Comparison of ENCODE assay signal across 8 mouse cellular contexts in genomic region chr7:45126844-45127699, GRCm38 (mm10). TPM values are rescaled to one million over a fixed set of nuclear protein-coding genes. Genes with fewer than 3 reads are reported as not detected.
DNase-seq lines count a peak whose midpoint lies in the region; ATAC-seq and TF ChIP-seq lines count a peak whose summit lies in the region.

No protein-coding gene starts in this region.

- no peak for ATAC-seq in liver, embryonic 12.5 days

- 54% methylated on average over 21 of the region's 21 CpGs for WGBS in forebrain, embryonic 10.5 days
- WGBS in liver, embryonic 12.5 days (ENCODE audit: insufficient replicate concordance), result 12% methylated on average over 21 of the region's 21 CpGs

- H3K4me2 ChIP-seq in liver, embryonic 12.5 days, result peak overlapping the region; percentile 90

- peak overlapping the region; percentile 99 for H3ac ChIP-seq in C2C12 (ENCODE audit: control insufficient read depth, insufficient read length, low read depth)

- peaks cover 54% of the 10 kb centered on the region for H3K36me3 ChIP-seq in C2C12 (ENCODE audit: control insufficient read depth, insufficient read depth)
- H3K36me3 ChIP-seq in forebrain, embryonic 10.5 days (replicated peaks), result peaks cover 45% of the 10 kb centered on the region
- peaks cover 43% of the 10 kb centered on the region for H3K36me3 ChIP-seq in liver, embryonic 12.5 days

- H3K9me3 ChIP-seq in forebrain, embryonic 10.5 days, result no peaks in the 10 kb centered on the region
- no peaks in the 10 kb centered on the region for H3K9me3 ChIP-seq in liver, embryonic 12.5 days (replicated peaks)

- peaks cover 48% of the 10 kb centered on the region for H3K79me3 ChIP-seq in C2C12 (ENCODE audit: low read depth)

- H3K27me3 ChIP-seq in C2C12 (ENCODE audit: control insufficient read depth, insufficient read depth, insufficient read length), result no peaks in the 10 kb centered on the region
- H3K27me3 ChIP-seq in forebrain, embryonic 10.5 days (ENCODE audit: poor library complexity, severe bottlenecking), result 0 out of 2 replicates have a peak, but pooled peaks cover 4% of the 10 kb centered on the region
- H3K27me3 ChIP-seq in liver, embryonic 12.5 days (replicated peaks), result no peaks in the 10 kb centered on the region

- H3K9ac ChIP-seq in liver, embryonic 12.5 days, result peak overlapping the region; percentile 98

- H3K4me1 ChIP-seq in forebrain, embryonic 10.5 days, result peaks cover 59% of the 10 kb centered on the region
- peaks cover 63% of the 10 kb centered on the region for H3K4me1 ChIP-seq in liver, embryonic 12.5 days

- peaks cover 57% of the 10 kb centered on the region for H3K79me2 ChIP-seq in C2C12 (ENCODE audit: control insufficient read depth, insufficient read depth)

- H3K27ac ChIP-seq in forebrain, embryonic 10.5 days, result peak overlapping the region; percentile 100
- peak overlapping the region; percentile 95 for H3K27ac ChIP-seq in liver, embryonic 12.5 days

- DNase-seq in heart, adult 11 months, result peak; percentile 90
- DNase-seq in heart, adult 8-10 months (ENCODE audit: low spot score), result no peak
- DNase-seq in forebrain, embryonic 10.5 days (ENCODE audit: extremely low spot score, low spot score), result peak; percentile 42
- DNase-seq in thymus, postnatal 4 days, result peak; percentile 51
- no peak for DNase-seq in gastrocnemius, postnatal 10 days
- DNase-seq in kidney, postnatal 10 days, result no peak

- peak overlapping the region; percentile 95 for H3K4me3 ChIP-seq in C2C12 (ENCODE audit: insufficient read depth, poor library complexity, severe bottlenecking)
- H3K4me3 ChIP-seq in forebrain, embryonic 10.5 days, result peak overlapping the region; percentile 98
- H3K4me3 ChIP-seq in liver, embryonic 12.5 days, result peak overlapping the region; percentile 94

- no peak for TF ChIP-seq CTCF in C2C12 (IDR thresholded peaks at IDR 0.05; ENCODE audit: control insufficient read depth, insufficient read depth, insufficient read length)

TF ChIP-seq in C2C12, 6 proteins besides CTCF, POLR2A, EP300 and RAD21:
- TF ChIP-seq MYOD1 (IDR thresholded peaks at IDR 0.05; ENCODE audit: control insufficient read depth, insufficient read length, low read depth) (no peak), USF1 (IDR thresholded peaks at IDR 0.05; ENCODE audit: low read depth) (no peak), MAX (IDR thresholded peaks at IDR 0.05) (no peak), CEBPB (IDR thresholded peaks at IDR 0.05; ENCODE audit: low read depth) (no peak), FOSL1 (IDR thresholded peaks at IDR 0.05; ENCODE audit: insufficient read depth, low read length, poor library complexity, severe bottlenecking) (no peak), MYOG (IDR thresholded peaks at IDR 0.05; ENCODE audit: control insufficient read depth, extremely low read depth, insufficient read length) (no peak)

RNA-seq across cellular contexts. Expression of gene Rpl13a, which starts 1.5 kb away (rescaled TPM):
- total RNA-seq in heart, adult 8-10 months (2022), result 100 to 1,000 TPM; 580 to 769 (median 686) TPM
- polyA plus RNA-seq in C2C12 (2012; fragmentation: generic; extraction: Trizol), result 6,379 TPM
- polyA plus RNA-seq in forebrain, embryonic 10.5 days (2016; fragmentation: Nextera tagmentation; extraction: Ambion mirVana), result 1,219 and 1,234 TPM in 2 replicates
- polyA plus RNA-seq in liver, embryonic 12.5 days (2016; fragmentation: Nextera tagmentation; extraction: Ambion mirVana), result 1,134 and 1,149 TPM in 2 replicates
- total RNA-seq in gastrocnemius, postnatal 10 days (2021), result 1,000 to 10,000 TPM; 1,164 to 1,215 TPM

RNA-seq across cellular contexts. Expression of gene Rps11, which starts 2.8 kb away (rescaled TPM):
- total RNA-seq in heart, adult 8-10 months (2022), result 100 to 1,000 TPM; 572 to 626 (median 604) TPM
- 3,175 TPM for polyA plus RNA-seq in C2C12 (2012; fragmentation: generic; extraction: Trizol)
- 1,843 and 1,853 TPM in 2 replicates for polyA plus RNA-seq in forebrain, embryonic 10.5 days (2016; fragmentation: Nextera tagmentation; extraction: Ambion mirVana)
- polyA plus RNA-seq in liver, embryonic 12.5 days (2016; fragmentation: Nextera tagmentation; extraction: Ambion mirVana), result 1,421 and 1,491 TPM in 2 replicates
- 100 to 1,000 TPM; 762 to 817 TPM for total RNA-seq in gastrocnemius, postnatal 10 days (2021)

RNA-seq across cellular contexts. Expression of gene Gm45713, which starts 9.0 kb away (rescaled TPM):
- total RNA-seq in heart, adult 8-10 months (2022), result 1 to 10 TPM in 1 of 4 experiments, not detected in 3; 1.7 TPM
- polyA plus RNA-seq in C2C12 (2012; fragmentation: generic; extraction: Trizol), result 0.95 TPM
- 0.11 and 0.27 TPM in 2 replicates for polyA plus RNA-seq in forebrain, embryonic 10.5 days (2016; fragmentation: Nextera tagmentation; extraction: Ambion mirVana)
- polyA plus RNA-seq in liver, embryonic 12.5 days (2016; fragmentation: Nextera tagmentation; extraction: Ambion mirVana), result 0.27 and 0.59 TPM in 2 replicates
- total RNA-seq in gastrocnemius, postnatal 10 days (2021), result not detected

RNA-seq across cellular contexts. Expression of gene Flt3l, which starts 9.2 kb away (rescaled TPM):
- 1 to 10 TPM; 6.1 to 7.9 (median 6.5) TPM for total RNA-seq in heart, adult 8-10 months (2022)
- polyA plus RNA-seq in C2C12 (2012; fragmentation: generic; extraction: Trizol), result 1.6 TPM
- polyA plus RNA-seq in forebrain, embryonic 10.5 days (2016; fragmentation: Nextera tagmentation; extraction: Ambion mirVana), result 1.1 and 1.4 TPM in 2 replicates
- 5.1 and 5.7 TPM in 2 replicates for polyA plus RNA-seq in liver, embryonic 12.5 days (2016; fragmentation: Nextera tagmentation; extraction: Ambion mirVana)
- total RNA-seq in gastrocnemius, postnatal 10 days (2021), result 1 to 10 TPM; 2.3 to 4.3 TPM

RNA-seq across cellular contexts. Expression of gene Fcgrt, which starts 23.4 kb away (rescaled TPM):
- total RNA-seq in heart, adult 8-10 months (2022), result 10 to 100 TPM; 65.6 to 77.1 (median 67.5) TPM
- polyA plus RNA-seq in C2C12 (2012; fragmentation: generic; extraction: Trizol), result 30.7 TPM
- 5.5 and 5.9 TPM in 2 replicates for polyA plus RNA-seq in forebrain, embryonic 10.5 days (2016; fragmentation: Nextera tagmentation; extraction: Ambion mirVana)
- 26.6 and 26.9 TPM in 2 replicates for polyA plus RNA-seq in liver, embryonic 12.5 days (2016; fragmentation: Nextera tagmentation; extraction: Ambion mirVana)
- 10 to 100 TPM; 70.9 to 75.2 TPM for total RNA-seq in gastrocnemius, postnatal 10 days (2021)

Comparison
In these comparisons a context has a peak if more than half of its experiments do, and no peak if none do; other contexts are left out.
1. DNase-seq: peak in heart, adult 11 months (single experiment), forebrain, embryonic 10.5 days (single experiment) and thymus, postnatal 4 days (single experiment); none in heart, adult 8-10 months (single experiment), gastrocnemius, postnatal 10 days (single experiment) and kidney, postnatal 10 days (single experiment).
2. Peak in every context shown above with its lines, with median percentiles within 50 percentile points of each other: H3K4me3 ChIP-seq.